Mouse (Mus musculus) kidney, embryonic 14.5 days (tissue): ENCODE results near the gene Traf3. TPM values are rescaled to one million over a fixed set of nuclear protein-coding genes. Genes with fewer than 3 reads are reported as not detected.
A peak's percentile ranks its signal among the peaks of the same experiment; 100 is the strongest.

Experiments
- ATAC-seq: fragments of 200-750 bp; cut with Nextera tagmentation; 2 replicates; pipeline ENCODE4 v1.8.0; 2017; ENCODE audit warnings: moderate number of reproducible peaks, mild to moderate bottlenecking, moderate TSS enrichment, moderate library complexity; ENCODE audit not compliant: low FRiP score, low TSS enrichment
- H3K27ac ChIP-seq: fragments of 300-500 bp; sonication (generic); 2 replicates; pipeline ENCODE4 v1.5.1; 2014; ENCODE audit warnings: low read depth, mild to moderate bottlenecking, low read length, moderate library complexity, mixed read lengths
- H3K27me3 ChIP-seq: fragments of 300-500 bp; sonication (generic); 2 replicates; pipeline ENCODE4 v1.6.1; 2014; ENCODE audit warnings: mild to moderate bottlenecking, low read length; ENCODE audit not compliant: control insufficient read depth, insufficient read depth
- H3K36me3 ChIP-seq: fragments of 300-500 bp; sonication (generic); 2 replicates; pipeline ENCODE4 v1.6.1; 2014; ENCODE audit warnings: low read length, mixed read lengths; ENCODE audit not compliant: control insufficient read depth, insufficient read depth
- H3K4me1 ChIP-seq: fragments of 300-500 bp; sonication (generic); 2 replicates; pipeline ENCODE4 v1.6.1; 2014; ENCODE audit warnings: low read length, mixed read lengths; ENCODE audit not compliant: control insufficient read depth, insufficient read depth
- H3K4me2 ChIP-seq: fragments of 300-500 bp; sonication (generic); replicated peaks from 2 replicates; pipeline ENCODE4 v1.6.1; 2014; ENCODE audit warnings: low read depth, mild to moderate bottlenecking, low read length
- H3K4me3 ChIP-seq: fragments of 300-500 bp; sonication (generic); 2 replicates; pipeline ENCODE4 v1.5.1; 2014; ENCODE audit warnings: mild to moderate bottlenecking, low read length
- H3K9ac ChIP-seq: fragments of 300-500 bp; sonication (generic); 2 replicates; pipeline ENCODE4 v1.6.1; 2014; ENCODE audit warnings: low read depth, mild to moderate bottlenecking, low read length, moderate library complexity
- H3K9me3 ChIP-seq: fragments of 300-500 bp; sonication (generic); 2 replicates; pipeline ENCODE4 v1.6.1; 2016; ENCODE audit warnings: low read length; ENCODE audit not compliant: control insufficient read depth
- WGBS: fragments of 180-500 bp; shearing (Covaris S2); extraction: QIAGEN DNeasy Blood & Tissue Kit; methylation state at CpG from one replicate; pipeline ENCODE4 v1.1.7; 2014; 5-methylcytosine and 5-hydroxymethylcytosine counted together
- polyA plus RNA-seq: library from polyadenylated mRNA; unstranded; fragments of >200 nt; fragmentation: Nextera tagmentation; extraction: Ambion mirVana; gene quantifications from 2 replicates; pipeline ENCODE4 v1.2.1, GENCODE M21; 2014

The Traf3 gene
- polyA plus RNA-seq, 1 experiment from 2014 or later, result 14.0 TPM

DNA sequence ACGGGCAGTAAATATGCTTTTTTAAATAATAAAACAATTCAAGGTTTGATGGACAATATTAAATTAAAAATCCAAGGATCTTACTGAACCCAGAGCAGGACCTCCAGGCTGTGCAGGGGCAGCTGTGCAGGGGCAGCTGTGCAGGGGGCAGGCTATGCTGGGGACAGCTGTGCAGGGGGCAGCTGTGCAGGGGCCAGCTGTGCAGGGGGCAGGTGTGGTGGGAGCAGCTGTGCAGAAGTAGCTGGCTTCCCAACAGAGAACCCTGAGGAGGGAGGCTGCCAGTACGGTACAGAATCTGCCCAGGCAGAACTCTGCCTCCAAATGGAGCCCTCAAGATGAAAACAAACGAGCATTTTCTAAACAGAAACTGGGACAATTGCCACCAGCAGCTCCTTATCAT, 30.2 kb upstream of the Traf3 start:
- Histone ChIP-seq H3K4me2 (no peak overlapping the region), H3K4me3 (no peak overlapping the region), H3K4me1 (no peaks in the 10 kb centered on the region), H3K9me3 (no peaks in the 10 kb centered on the region), H3K36me3 (no peaks in the 10 kb centered on the region), H3K27me3 (no peaks in the 10 kb centered on the region), H3K9ac (no peak overlapping the region), H3K27ac (no peak overlapping the region)
- 69% methylated on average over 3 of the region's 3 CpGs for WGBS
- ATAC-seq, result no peak

DNA sequence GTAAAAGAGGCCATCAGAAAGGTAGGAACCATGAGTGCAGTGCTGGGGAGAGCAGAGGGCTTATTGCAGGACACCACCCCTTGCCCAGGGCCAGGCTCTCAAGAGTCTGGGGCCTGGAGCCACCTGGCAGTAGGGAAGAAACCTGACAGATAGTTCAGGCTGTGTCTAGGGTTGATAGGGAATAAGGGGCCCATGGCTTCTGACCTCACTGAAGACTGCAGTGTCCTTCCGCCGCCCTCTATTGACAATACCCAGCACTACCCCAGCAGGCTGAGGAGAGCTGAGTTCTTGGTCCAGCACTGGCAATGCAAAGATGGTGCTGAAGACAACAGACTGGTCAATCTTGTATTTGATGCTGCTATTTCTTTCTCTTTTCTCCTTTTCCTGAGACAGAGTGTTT, 29.1 kb upstream of the Traf3 start:
- no peak overlapping the region for H3K9ac ChIP-seq
- no peak for ATAC-seq
- H3K4me2 ChIP-seq, result no peak overlapping the region
- no peaks in the 10 kb centered on the region for H3K9me3 ChIP-seq
- WGBS, result 59% methylated on average over 2 of the region's 2 CpGs
- H3K4me3 ChIP-seq, result no peak overlapping the region
- H3K27ac ChIP-seq, result no peak overlapping the region
- no peaks in the 10 kb centered on the region for H3K27me3 ChIP-seq
- H3K4me1 ChIP-seq, result no peaks in the 10 kb centered on the region
- no peaks in the 10 kb centered on the region for H3K36me3 ChIP-seq

DNA sequence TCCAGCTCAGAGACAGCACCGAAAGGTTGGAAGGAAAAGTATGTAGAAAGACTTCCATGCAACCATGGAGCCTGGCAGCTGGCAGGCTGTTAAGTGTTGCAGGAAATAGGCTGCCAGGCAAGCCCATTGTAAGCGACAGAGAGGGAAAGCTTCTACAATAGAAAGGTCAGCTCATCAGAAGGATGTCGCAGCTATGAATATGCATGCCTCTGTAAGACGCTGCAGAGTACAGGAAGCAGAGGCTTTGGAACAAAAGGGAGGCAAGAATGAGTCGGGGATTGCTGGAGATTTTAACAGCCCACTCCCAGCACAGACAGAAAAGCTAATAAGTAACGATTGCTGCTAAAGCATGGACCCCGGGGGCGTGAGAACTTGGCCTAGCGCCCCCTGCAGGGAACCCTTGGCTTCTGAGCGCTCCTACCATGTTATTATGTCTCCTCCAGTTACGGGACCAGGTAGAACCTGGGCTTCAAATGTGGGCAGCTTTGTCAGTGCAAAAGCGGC, 23.1 kb upstream of the Traf3 start:
- Histone ChIP-seq H3K36me3 (no peaks in the 10 kb centered on the region), H3K4me3 (no peak overlapping the region), H3K27ac (no peak overlapping the region), H3K4me2 (no peak overlapping the region; the same call in 1 of the 2 replicates), H3K9me3 (no peaks in the 10 kb centered on the region), H3K9ac (no peak overlapping the region), H3K4me1 (peaks cover 9% of the 10 kb centered on the region; the same call in 1 of the 2 replicates), H3K27me3 (no peaks in the 10 kb centered on the region)
- ATAC-seq, result 0 out of 2 replicates have a peak, but pooled peaks have one; percentile 36
- WGBS, result 25% methylated on average over 12 of the region's 12 CpGs

DNA sequence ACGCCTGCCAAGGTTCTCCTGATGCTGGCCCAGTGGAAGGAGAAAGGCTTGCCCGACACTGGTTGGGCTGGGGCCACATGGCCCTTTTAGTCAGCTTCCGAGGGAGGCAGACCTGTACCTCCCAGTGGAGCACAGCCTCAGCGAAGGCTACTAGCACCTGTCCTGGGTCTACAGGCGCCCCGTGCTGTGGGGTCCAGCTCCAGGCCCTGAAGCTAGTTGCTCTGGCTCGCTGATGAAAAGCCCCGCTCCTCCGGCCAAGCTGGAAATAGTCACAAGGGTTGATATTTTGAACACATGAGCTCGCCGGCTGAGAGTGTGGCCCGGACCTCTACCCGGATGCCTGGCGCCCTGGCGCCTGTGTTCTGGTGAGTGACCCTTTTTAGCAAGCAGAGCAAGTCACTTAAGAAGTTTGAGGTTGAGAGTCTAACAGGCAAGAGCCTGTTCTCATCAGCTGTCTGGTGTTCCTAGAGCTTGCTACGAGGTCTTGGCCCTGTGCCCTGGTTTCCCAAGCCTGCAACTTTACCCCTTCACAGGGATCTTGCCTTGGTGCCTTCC, 22.6 kb upstream of the Traf3 start:
- no peaks in the 10 kb centered on the region for H3K36me3 ChIP-seq
- H3K27me3 ChIP-seq, result no peaks in the 10 kb centered on the region
- H3K4me3 ChIP-seq, result no peak overlapping the region
- ATAC-seq, result peak; percentile 18; the same call in 1 of the 2 replicates
- H3K4me1 ChIP-seq, result peaks cover 9% of the 10 kb centered on the region; the same call in 1 of the 2 replicates
- no peak overlapping the region; the same call in 1 of the 2 replicates for H3K4me2 ChIP-seq
- no peak overlapping the region for H3K27ac ChIP-seq
- no peaks in the 10 kb centered on the region for H3K9me3 ChIP-seq
- 68% methylated on average over 16 of the region's 16 CpGs for WGBS
- H3K9ac ChIP-seq, result no peak overlapping the region

DNA sequence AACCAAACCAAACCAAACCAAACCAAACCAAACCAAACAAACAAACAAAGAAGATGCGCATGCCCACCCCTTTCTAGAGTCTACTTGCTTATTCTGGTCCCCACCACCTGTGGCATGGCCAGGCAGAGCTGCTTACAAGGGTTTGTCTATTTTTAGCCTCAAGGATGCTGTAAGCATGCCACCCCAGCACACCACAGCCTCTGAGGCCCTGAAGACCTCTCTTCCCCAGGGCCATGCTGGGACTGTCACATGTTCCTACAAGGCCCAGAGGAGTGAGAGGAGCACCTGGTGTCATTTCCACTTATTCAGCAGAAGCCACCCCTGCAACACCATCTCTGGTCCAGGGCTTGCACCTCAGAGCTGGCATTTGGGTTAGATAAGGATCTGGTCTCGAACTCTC, 21.6 kb upstream of the Traf3 start:
- Histone ChIP-seq H3K4me1 (peaks cover 10% of the 10 kb centered on the region; the same call in 1 of the 2 replicates), H3K27me3 (no peaks in the 10 kb centered on the region), H3K9me3 (no peaks in the 10 kb centered on the region), H3K27ac (no peak overlapping the region), H3K36me3 (no peaks in the 10 kb centered on the region), H3K9ac (no peak overlapping the region), H3K4me2 (no peak overlapping the region), H3K4me3 (no peak overlapping the region)
- 90% methylated on average over 2 of the region's 2 CpGs for WGBS
- ATAC-seq, result no peak

DNA sequence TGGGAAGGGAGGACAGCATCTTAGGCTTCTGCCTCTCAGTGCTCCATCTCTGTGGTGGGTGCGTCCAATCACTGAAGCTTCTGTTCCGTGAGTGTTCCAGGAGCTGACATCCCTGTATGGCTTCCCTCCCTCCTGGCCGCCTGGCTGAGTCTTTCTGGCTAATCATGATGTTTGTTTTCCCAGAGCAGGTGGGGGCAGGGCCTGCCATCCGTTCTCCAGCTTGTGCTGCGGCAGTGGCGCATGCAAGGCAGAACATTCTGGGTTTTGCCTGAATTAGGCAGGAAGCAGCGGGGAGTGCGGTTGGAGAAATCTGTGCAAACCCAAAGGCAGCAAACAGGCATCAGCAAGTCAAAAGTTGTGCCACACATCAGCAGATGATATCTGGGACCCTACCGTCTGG, 20.9 kb upstream of the Traf3 start:
- peak; percentile 30; the same call in 1 of the 2 replicates for ATAC-seq
- no peak overlapping the region for H3K9ac ChIP-seq
- no peak overlapping the region for H3K4me2 ChIP-seq
- peaks cover 13% of the 10 kb centered on the region for H3K4me1 ChIP-seq
- H3K27me3 ChIP-seq, result no peaks in the 10 kb centered on the region
- no peak overlapping the region for H3K4me3 ChIP-seq
- H3K27ac ChIP-seq, result no peak overlapping the region
- no peaks in the 10 kb centered on the region for H3K9me3 ChIP-seq
- no peaks in the 10 kb centered on the region for H3K36me3 ChIP-seq
- 31% methylated on average over 9 of the region's 9 CpGs for WGBS

DNA sequence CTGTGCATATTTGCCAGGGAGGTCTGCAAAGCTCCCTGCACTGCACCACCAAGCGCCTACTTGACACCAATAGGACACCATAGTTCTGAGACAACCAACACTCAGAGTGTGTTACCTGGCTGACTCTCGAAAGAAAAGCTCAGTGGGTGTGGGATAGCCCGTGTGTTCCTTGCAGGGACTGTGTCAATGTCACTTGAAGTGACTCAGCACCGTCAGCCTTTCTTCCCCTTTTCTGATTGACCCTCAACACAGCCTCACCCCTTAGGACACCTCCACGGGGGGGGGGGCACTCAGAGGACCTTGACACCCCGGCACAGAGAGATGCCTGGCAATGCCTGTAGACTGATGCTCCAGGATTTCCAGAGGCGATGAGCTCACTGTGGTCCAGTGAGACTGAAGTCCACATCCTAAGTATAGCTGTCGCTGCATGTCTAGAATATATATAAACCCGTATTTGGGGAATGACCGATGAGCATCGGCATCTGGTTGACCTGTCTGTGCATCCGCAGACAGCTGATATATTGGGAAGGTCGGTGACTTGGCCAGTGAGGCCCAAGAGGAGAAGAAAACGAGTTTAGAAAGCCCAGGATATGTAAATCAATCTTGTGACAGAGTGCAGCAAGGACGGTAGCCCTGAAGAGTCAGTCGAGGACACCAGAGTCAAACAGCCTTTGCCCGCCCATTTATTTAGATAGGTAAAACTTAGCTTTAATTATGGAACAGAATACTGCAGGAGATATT, 16.5 kb upstream of the Traf3 start:
- Histone ChIP-seq H3K9ac (no peak overlapping the region), H3K4me1 (peaks cover 9% of the 10 kb centered on the region), H3K4me2 (no peak overlapping the region), H3K27ac (no peak overlapping the region), H3K4me3 (no peak overlapping the region), H3K27me3 (no peaks in the 10 kb centered on the region), H3K36me3 (no peaks in the 10 kb centered on the region), H3K9me3 (no peaks in the 10 kb centered on the region)
- 53% methylated on average over 17 of the region's 17 CpGs for WGBS
- no peak for ATAC-seq

DNA sequence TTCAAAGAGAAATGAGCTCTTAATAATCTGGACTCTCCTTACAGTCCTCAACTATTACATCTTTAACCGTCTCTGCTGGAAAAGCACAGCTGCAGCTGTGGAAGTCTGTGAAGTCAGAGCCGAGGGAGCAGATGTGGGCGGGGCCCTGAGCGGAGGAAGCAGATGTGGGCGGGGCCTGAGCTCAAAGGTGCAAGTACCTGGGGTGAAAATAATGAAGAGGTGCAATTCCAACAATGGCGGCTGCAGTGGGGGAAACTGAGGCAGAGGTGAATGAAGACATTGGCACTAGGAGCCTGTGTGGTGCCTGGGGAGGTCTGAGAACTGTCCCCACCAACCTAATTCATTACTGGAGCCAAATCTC, 16.0 kb upstream of the Traf3 start:
- no peak overlapping the region for H3K4me2 ChIP-seq
- H3K4me1 ChIP-seq, result peaks cover 5% of the 10 kb centered on the region
- H3K9me3 ChIP-seq, result no peaks in the 10 kb centered on the region
- 4% methylated on average over 6 of the region's 6 CpGs for WGBS
- H3K36me3 ChIP-seq, result no peaks in the 10 kb centered on the region
- H3K27ac ChIP-seq, result no peak overlapping the region
- H3K27me3 ChIP-seq, result no peaks in the 10 kb centered on the region
- no peak for ATAC-seq
- no peak overlapping the region for H3K9ac ChIP-seq
- no peak overlapping the region for H3K4me3 ChIP-seq

DNA sequence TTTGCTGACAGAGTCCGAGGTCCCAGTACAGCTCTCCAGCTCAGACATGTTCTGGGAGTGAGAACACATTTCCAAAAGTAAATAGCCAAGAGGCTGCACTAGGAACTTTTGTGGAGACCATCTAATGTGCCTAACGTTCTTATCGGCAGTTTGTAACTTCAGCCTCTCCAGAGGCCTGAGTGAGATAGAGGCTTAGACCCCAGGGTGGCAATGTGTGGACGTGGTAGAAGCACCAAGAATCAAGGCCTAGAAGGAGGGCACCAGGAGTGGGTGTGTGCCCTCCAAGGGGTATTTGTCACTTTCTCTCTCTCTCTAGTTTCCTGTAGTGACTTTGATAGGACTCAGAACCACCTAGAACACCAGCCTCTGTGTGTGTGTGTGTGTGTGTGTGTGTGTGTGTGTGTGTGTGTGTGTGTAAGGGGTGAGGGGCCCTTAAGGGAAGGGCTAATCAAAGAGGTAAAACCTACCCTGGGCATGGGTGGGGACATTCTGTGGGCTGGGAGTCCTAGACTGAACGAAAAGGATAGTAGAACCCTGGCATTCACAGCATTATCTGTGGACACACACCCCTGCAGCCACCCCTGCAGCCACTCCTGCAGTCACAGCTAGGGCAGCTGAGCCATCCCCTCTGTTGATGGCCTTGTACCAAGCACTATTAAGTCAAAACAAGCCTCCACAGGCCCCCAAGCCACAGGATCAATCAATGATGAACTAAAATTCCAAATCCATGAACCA, 14.6 kb upstream of the Traf3 start:
- no peak overlapping the region for H3K27ac ChIP-seq
- no peak overlapping the region for H3K4me2 ChIP-seq
- H3K9ac ChIP-seq, result no peak overlapping the region
- H3K4me1 ChIP-seq, result peaks cover 5% of the 10 kb centered on the region; the same call in 1 of the 2 replicates
- H3K4me3 ChIP-seq, result no peak overlapping the region
- WGBS, result 87% methylated on average over 5 of the region's 5 CpGs
- no peaks in the 10 kb centered on the region for H3K27me3 ChIP-seq
- H3K36me3 ChIP-seq, result no peaks in the 10 kb centered on the region
- no peak for ATAC-seq
- no peaks in the 10 kb centered on the region for H3K9me3 ChIP-seq
